Mouse (Mus musculus): ENCODE measurements around the gene Clcf1.

DNA sequence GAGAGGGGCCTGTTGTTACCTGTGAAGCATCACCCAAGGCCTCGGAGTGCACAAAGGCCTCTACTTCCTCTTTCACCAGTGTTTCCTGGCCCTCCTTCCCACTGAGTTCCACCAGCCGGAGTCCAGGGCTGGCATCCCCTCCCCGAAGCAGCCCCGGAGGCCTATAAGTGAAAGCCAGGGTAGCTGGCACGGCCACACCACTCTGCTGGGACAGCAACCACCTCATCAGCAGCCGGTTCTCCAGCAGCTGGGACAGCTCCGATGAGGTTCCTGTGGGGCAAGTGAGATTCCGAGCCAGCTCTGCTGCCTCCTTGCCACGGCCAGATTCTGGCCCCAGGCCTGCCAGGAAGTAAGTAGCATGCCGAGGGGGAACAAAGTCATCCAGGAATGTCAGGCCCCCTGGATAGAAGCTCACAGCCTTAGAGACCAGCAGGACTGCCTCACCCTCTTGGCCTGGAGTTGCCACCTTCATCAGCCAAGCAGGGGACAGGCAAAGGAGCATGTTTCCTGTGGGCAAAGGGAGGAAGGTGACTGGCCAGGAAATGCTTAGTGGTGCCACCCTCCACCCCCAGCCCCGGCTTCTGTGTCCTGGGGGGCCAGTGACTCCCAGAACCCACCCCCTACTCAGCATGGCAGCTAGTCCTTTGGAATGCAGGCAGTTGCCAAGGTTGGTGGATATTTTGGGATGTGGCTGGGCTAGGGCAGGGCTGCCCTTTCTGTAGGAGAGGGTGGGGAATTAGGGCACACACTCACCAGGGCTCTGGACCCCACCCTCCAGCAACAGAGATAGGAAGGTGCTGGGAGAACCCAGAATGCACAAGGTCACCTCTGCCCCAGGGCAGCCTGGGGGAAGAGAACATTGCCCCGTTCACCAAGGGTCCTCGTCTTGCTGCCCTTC, 42.4 kb upstream of the Clcf1 start:
- TF ChIP-seq CTCF (IDR thresholded peaks at IDR 0.05; ENCODE audit: borderline replicate concordance, insufficient read depth, low read depth, low read length) (no peak), POLR2A (IDR thresholded peaks at IDR 0.05; ENCODE audit: borderline replicate concordance, insufficient read depth, low read length) (no peak)
